Mouse (Mus musculus): ENCODE results near the gene Cmss1. TPM values are rescaled to one million over a fixed set of nuclear protein-coding genes. Genes with fewer than 3 reads are reported as not detected.

Cmss1 gene
- polyA plus RNA-seq, 1 experiment from 2014 or later, result 35.4 TPM

Other genes starting within 250 kb of the Cmss1 start
- gene Col8a1, start 147.9 kb upstream of the Cmss1 start, polyA plus RNA-seq (2015; fragmentation: Nextera tagmentation; extraction: Ambion mirVana), result 2.3 and 2.8 TPM in 2 replicates

Data from heart, embryonic 15.5 days (tissue).